In the genomic region with DNA sequence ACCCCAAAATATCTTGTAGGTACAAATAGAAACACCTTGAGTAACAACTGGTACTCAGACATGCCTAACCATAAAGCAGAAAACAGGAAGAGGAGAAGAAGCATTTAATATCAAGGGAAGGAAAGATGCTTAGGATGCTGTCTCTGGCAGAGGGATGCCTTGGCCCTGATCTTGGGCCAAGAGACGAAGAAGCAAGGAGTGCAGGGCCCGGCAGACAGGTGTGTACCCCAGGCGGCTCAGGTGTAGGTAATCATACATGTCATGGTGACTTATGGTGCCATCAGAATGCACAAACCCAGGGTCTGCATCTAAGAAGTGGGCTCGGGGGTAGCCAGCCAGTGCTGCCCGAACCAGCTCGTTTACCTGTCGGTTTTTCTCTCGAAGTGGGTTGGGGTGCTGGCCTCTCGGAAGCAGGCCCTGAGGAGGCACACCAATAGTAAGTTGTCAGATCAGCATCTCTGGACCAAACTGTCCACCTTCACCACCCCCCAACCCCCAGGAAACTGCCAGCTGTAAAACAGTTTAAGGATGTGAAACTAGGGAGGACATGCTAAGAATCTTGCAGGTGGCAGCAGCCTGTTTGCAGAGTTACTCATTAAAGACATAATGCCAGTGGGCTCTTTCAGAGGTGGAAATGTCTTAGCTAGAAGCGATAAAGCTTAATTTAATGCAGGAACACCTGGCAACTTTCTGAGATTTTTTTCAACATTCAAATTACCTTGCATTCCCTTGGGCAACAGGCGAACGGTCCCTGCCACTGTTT, we compare ENCODE assay signal across 1 mouse cellular context.
TF ChIP-seq lines count a peak whose summit lies in the region.

No protein-coding gene starts in this region.

TF ChIP-seq in CH12.LX, 34 proteins besides CTCF, POLR2A, EP300 and RAD21:
- peak; percentile 50 for TF ChIP-seq CHD2 (IDR thresholded peaks at IDR 0.05; ENCODE audit: low read length)
- peak; percentile 83 for TF ChIP-seq SIN3A (IDR thresholded peaks at IDR 0.05; ENCODE audit: low read length)
- peak; percentile 76 for TF ChIP-seq ZNF384 (IDR thresholded peaks at IDR 0.05; ENCODE audit: low read depth, low read length)
- TF ChIP-seq MEF2A (IDR thresholded peaks at IDR 0.05; ENCODE audit: borderline replicate concordance, low read depth, low read length), result peak; percentile 71; the same call in 1 of the 2 replicates
- peak; percentile 98 for TF ChIP-seq IRF4 (IDR thresholded peaks at IDR 0.05; ENCODE audit: low read depth, low read length)
- peak; percentile 86 for TF ChIP-seq ETS1 (conservative IDR thresholded peaks at IDR 0.05; ENCODE audit: low read depth, low read length)
- no peak for TF ChIP-seq KAT2A (IDR thresholded peaks at IDR 0.05; ENCODE audit: insufficient replicate concordance, low read length)
- TF ChIP-seq UBTF (IDR thresholded peaks at IDR 0.05; ENCODE audit: low read depth, low read length), result no peak
- peak; percentile 66; the same call in 1 of the 2 replicates for TF ChIP-seq RCOR1 (conservative IDR thresholded peaks at IDR 0.05; ENCODE audit: low read depth, low read length)
- TF ChIP-seq BHLHE40 (IDR thresholded peaks at IDR 0.05; ENCODE audit: low read depth, low read length), result peak; percentile 44; the same call in 1 of the 2 replicates
- TF ChIP-seq USF2 (conservative IDR thresholded peaks at IDR 0.05; ENCODE audit: low read depth, low read length), result no peak
- TF ChIP-seq MAFK (IDR thresholded peaks at IDR 0.05; ENCODE audit: insufficient replicate concordance, low read length), result peak; percentile 80; the same call in 1 of the 2 replicates
- no peak for TF ChIP-seq NRF1 (IDR thresholded peaks at IDR 0.05; ENCODE audit: low read depth, low read length)
- peak; percentile 99 for TF ChIP-seq TCF12 (IDR thresholded peaks at IDR 0.05; ENCODE audit: low read depth, low read length)
- TF ChIP-seq PAX5 (IDR thresholded peaks at IDR 0.05; ENCODE audit: low read length), result no peak
- no peak; the same call in 1 of the 2 replicates for TF ChIP-seq MXI1 (IDR thresholded peaks at IDR 0.05; ENCODE audit: low read depth, low read length)
- TF ChIP-seq MAZ (IDR thresholded peaks at IDR 0.05; ENCODE audit: low read depth, low read length), result 0 out of 2 replicates have a peak, but pooled peaks have one; percentile 35
